Comparison of ENCODE assay signal across 10 mouse cellular contexts in the genomic region with DNA sequence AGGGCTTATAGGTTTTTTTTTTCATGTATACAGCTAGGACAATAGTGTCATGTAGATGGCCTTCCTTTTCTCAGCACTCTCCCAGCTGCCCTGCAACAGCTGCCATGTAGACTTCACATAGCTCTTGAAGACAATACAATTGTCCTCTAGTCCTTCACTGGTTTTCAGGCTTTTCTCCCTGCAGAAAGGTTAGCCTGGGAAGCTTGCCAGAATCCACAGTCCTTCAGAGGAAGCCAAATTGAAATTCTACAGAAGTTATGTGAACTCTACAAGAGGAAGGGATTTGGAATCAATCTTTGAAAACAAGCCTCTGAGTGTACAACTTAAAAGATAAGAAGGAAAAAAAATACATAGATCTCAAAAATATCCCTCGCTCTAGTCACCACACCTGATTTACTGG. TPM values are rescaled to one million over a fixed set of nuclear protein-coding genes. Genes with fewer than 3 reads are reported as not detected.
DNase-seq lines count a peak whose midpoint lies in the region.
"Had no signal": no experiment of that assay in that cellular context is flagged by ENCODE, and none has a peak within 500 bp of the region (broad histone marks: within the 10 kb centered on the region; RNA-seq: fewer than 3 reads in every experiment).

No protein-coding gene starts in this region.

- peak; percentile 12 for DNase-seq in gastrocnemius, postnatal 14 days
- DNase-seq in gastrocnemius, postnatal 25 days, result no peak
- peak; percentile 16 to 54 for DNase-seq in kidney, postnatal 36 days
- DNase-seq in kidney, adult 18-20 months, result no peak
- peak; percentile 54 for DNase-seq in Muller cell, postnatal 12 days (ENCODE audit: inconsistent ontology term)
- DNase-seq in adipocyte (ENCODE audit: low spot score), result peak; percentile 14
- DNase-seq in embryo, embryonic 10.5 days (ENCODE audit: low spot score), result no peak
- DNase-seq: gastrocnemius, postnatal 10 days; lung, postnatal 36 days had no signal

- intact Hi-C loops in gastrocnemius, postnatal 14 days (cut with DNase I; ENCODE audit: low total_unique reads), result no loop called here

RNA-seq across cellular contexts. Expression of a gene that starts 52.4 kb away (rescaled TPM):
- total RNA-seq in gastrocnemius, postnatal 14 days (2021), result 1 to 10 TPM; 8.0 to 8.4 TPM
- 1 to 10 TPM; 7.2 to 7.7 TPM for total RNA-seq in gastrocnemius, postnatal 25 days (2021)
- total RNA-seq: MEL had no signal

Comparison
In these comparisons a context has a peak if more than half of its experiments do, and no peak if none do; other contexts are left out.
1. DNase-seq: peak in gastrocnemius, postnatal 14 days (single experiment), kidney, postnatal 36 days (2 of 2), Muller cell, postnatal 12 days (single experiment) and adipocyte (single experiment); none in gastrocnemius, postnatal 25 days (single experiment), kidney, adult 18-20 months (single experiment) and embryo, embryonic 10.5 days (single experiment).